Mouse (Mus musculus) CH12.LX (cell line): ENCODE measurements around the gene U2af1l4. TPM values are rescaled to one million over a fixed set of nuclear protein-coding genes. Genes with fewer than 3 reads are reported as not detected.
A peak's percentile ranks its signal among the peaks of the same experiment; 100 is the strongest.

ENCODE experiments used
- DNase-seq: peaks from one replicate; pipeline ENCODE4 v3.0.0-alpha.2; 2013; ENCODE audit errors: extremely low read depth
- H3K27ac ChIP-seq: 2 replicates; pipeline ENCODE4 v1.5.1; 2012; ENCODE audit warnings: low read depth, mild to moderate bottlenecking, control low read depth, moderate library complexity; ENCODE audit not compliant: insufficient read depth
- H3K27me3 ChIP-seq: replicated peaks from 2 replicates; pipeline ENCODE3; 2012; ENCODE audit warnings: inconsistent platforms
- H3K36me3 ChIP-seq, 2 experiments: replicated peaks in 1 of 2; 2 replicates each; pipeline versions ENCODE3 to v1.6.1; 2012; ENCODE audit warnings: inconsistent platforms in 1 of 2, low read length in 1 of 2, mild to moderate bottlenecking in 1 of 2, mixed read lengths in 1 of 2, moderate library complexity in 1 of 2; ENCODE audit not compliant: control insufficient read depth in 1 of 2, insufficient read depth in 1 of 2
- H3K4me1 ChIP-seq, 2 experiments: 2 replicates each; pipeline ENCODE4 v1.6.1; 2012; ENCODE audit warnings: inconsistent platforms in 1 of 2, moderate library complexity in 1 of 2; ENCODE audit not compliant: insufficient read depth in 2 of 2, control insufficient read depth in 1 of 2
- H3K4me2 ChIP-seq: 2 replicates; pipeline ENCODE4 v1.6.1; 2012; ENCODE audit warnings: low read depth, mild to moderate bottlenecking, control low read depth; ENCODE audit not compliant: poor library complexity, insufficient read depth, severe bottlenecking
- H3K4me3 ChIP-seq, 3 experiments: fragments of 150-350 bp in 1 of 3; sonication (generic) in 1 of 3; replicated peaks in 1 of 3; 2 replicates each; pipeline versions ENCODE3 to v1.5.1; 2011 to 2012; ENCODE audit warnings: low read depth in 2 of 3, low read length in 2 of 3, mild to moderate bottlenecking in 2 of 3, moderate library complexity in 2 of 3, control low read depth in 1 of 3, improper control_type of control experiment in 1 of 3, inconsistent platforms in 1 of 3, mixed read lengths in 1 of 3; ENCODE audit not compliant: poor library complexity in 1 of 3
- H3K79me2 ChIP-seq: replicated peaks from 2 replicates; pipeline ENCODE4 v1.6.1; 2012; ENCODE audit warnings: mild to moderate bottlenecking, moderate library complexity; ENCODE audit not compliant: control insufficient read depth, poor library complexity, insufficient read depth, severe bottlenecking; ENCODE audit errors: extremely low read depth
- H3K9ac ChIP-seq: 2 replicates; pipeline ENCODE4 v1.6.1; 2012; ENCODE audit warnings: low read depth, mild to moderate bottlenecking, control low read depth, moderate library complexity; ENCODE audit not compliant: insufficient read depth
- H3K9me3 ChIP-seq: replicated peaks from 2 replicates; pipeline ENCODE3; 2012; ENCODE audit warnings: low read length, inconsistent platforms, mixed read lengths
- BHLHE40 ChIP-seq: IDR thresholded peaks from 2 replicates; pipeline ENCODE4 v1.6.1; 2011; ENCODE audit warnings: mild to moderate bottlenecking, low read depth, low read length, improper control_type of control experiment
- EP300 ChIP-seq: IDR thresholded peaks from 2 replicates; pipeline ENCODE4 v1.6.1; 2011; ENCODE audit warnings: low read length, improper control_type of control experiment
- KAT2A ChIP-seq: IDR thresholded peaks from 2 replicates; pipeline ENCODE4 v1.6.1; 2012; ENCODE audit warnings: low read length, improper control_type of control experiment, inconsistent platforms; ENCODE audit not compliant: insufficient replicate concordance
- MAFK ChIP-seq: IDR thresholded peaks from 2 replicates; pipeline ENCODE4 v1.6.1; 2011; ENCODE audit warnings: low read length, improper control_type of control experiment; ENCODE audit not compliant: insufficient replicate concordance
- MEF2A ChIP-seq: IDR thresholded peaks from 2 replicates; pipeline ENCODE4 v1.6.1; 2014; ENCODE audit warnings: low read depth, mild to moderate bottlenecking, inconsistent platforms, low read length, improper control_type of control experiment, borderline replicate concordance
- MXI1 ChIP-seq: IDR thresholded peaks from 2 replicates; pipeline ENCODE4 v1.6.1; 2011; ENCODE audit warnings: mild to moderate bottlenecking, low read depth, low read length, improper control_type of control experiment
- NELFE ChIP-seq: IDR thresholded peaks from 2 replicates; pipeline ENCODE4 v1.6.1; 2011; ENCODE audit warnings: low read depth, low read length, improper control_type of control experiment
- NRF1 ChIP-seq: IDR thresholded peaks from 2 replicates; pipeline ENCODE4 v1.6.1; 2014; ENCODE audit warnings: low read depth, mild to moderate bottlenecking, inconsistent platforms, low read length, improper control_type of control experiment, moderate library complexity
- TBP ChIP-seq: conservative IDR thresholded peaks from 2 replicates; pipeline ENCODE4 v1.6.1; 2011; ENCODE audit warnings: low read depth, low read length, improper control_type of control experiment
- USF1 ChIP-seq: IDR thresholded peaks from 2 replicates; pipeline ENCODE4 v1.6.1; 2014; ENCODE audit warnings: low read depth, mild to moderate bottlenecking, inconsistent platforms, low read length, improper control_type of control experiment
- USF2 ChIP-seq: conservative IDR thresholded peaks from 2 replicates; pipeline ENCODE4 v1.6.1; 2011; ENCODE audit warnings: low read depth, low read length, improper control_type of control experiment
- ZKSCAN1 ChIP-seq: IDR thresholded peaks from 2 replicates; pipeline ENCODE4 v1.6.1; 2012; ENCODE audit warnings: low read depth, inconsistent platforms, low read length, improper control_type of control experiment, borderline replicate concordance
- dilution Hi-C: fragments of 300-500 bp; cut with MboI; formaldehyde crosslinking; loops from 2 replicates; pipeline ENCODE4 v1.14.3; 2020; ENCODE audit warnings: low sequenced_read_pairs; ENCODE audit not compliant: extremely low pct_unique_long_range_greater_than_20kb, extremely low pct_ligation_motif_present
- in situ Hi-C: fragments of 300-500 bp; cut with MboI; formaldehyde crosslinking; loops from 3 replicates; pipeline ENCODE4 v1.14.3; 2019; ENCODE audit warnings: low sequenced_read_pairs, low pct_ligation_motif_present, low pct_unique_long_range_greater_than_20kb, mixed read lengths
- polyA plus RNA-seq: library from polyadenylated mRNA; unstranded; fragments of >175 nt; gene quantifications from 2 replicates; pipeline ENCODE4 v1.2.1, GENCODE M21; 2012; ENCODE audit warnings: low read depth; ENCODE audit not compliant: insufficient read length
- total RNA-seq, 2 experiments: library from RNA; depleted of rRNA; stranded (reverse); fragments of 300-350 nt in 1 of 2; fragments of >200 nt in 1 of 2; gene quantifications; 2 replicates each; pipeline ENCODE4 v1.2.3; 2012 to 2014

Gene U2af1l4
- total and polyA plus RNA-seq, 3 experiments = 51.5 to 60.8 (median 56.7) TPM

GRCm38 (mm10) chr7:30524487-30524886, 38.6 kb upstream of the U2af1l4 start:
- H3K36me3 ChIP-seq = peaks cover 21 to 68% of the 10 kb centered on the region in 2 experiments
- H3K9me3 ChIP-seq = no peaks in the 10 kb centered on the region
- TF ChIP-seq NELFE (no peak), ZKSCAN1 (no peak), KAT2A (no peak), MXI1 (no peak), EP300 (no peak), USF1 (no peak)
- TF ChIP-seq, all 38 proteins: peak for 0
- Histone ChIP-seq H3K4me1 (peaks cover 10 to 16% of the 10 kb centered on the region in 2 experiments), H3K79me2 (no peaks in the 10 kb centered on the region), H3K9ac (no peak overlapping the region), H3K27me3 (no peaks in the 10 kb centered on the region), H3K4me3 (peak overlapping the region in 1 of 3 experiments; percentile 28), H3K4me2 (no peak overlapping the region), H3K27ac (peak overlapping the region; percentile 83)
- dilution Hi-C loops (no loop called here), in situ Hi-C loops (no loop called here)
- peak; percentile 14 for DNase-seq

GRCm38 (mm10) chr7:30525954-30526353, 37.1 kb upstream of the U2af1l4 start:
- no peak for DNase-seq
- Histone ChIP-seq H3K9me3 (no peaks in the 10 kb centered on the region), H3K27me3 (no peaks in the 10 kb centered on the region), H3K4me1 (peaks cover 10 to 16% of the 10 kb centered on the region in 2 experiments), H3K27ac (no peak overlapping the region), H3K9ac (no peak overlapping the region), H3K79me2 (no peaks in the 10 kb centered on the region), H3K4me2 (no peak overlapping the region), H3K36me3 (peaks cover 31 to 83% of the 10 kb centered on the region in 2 experiments), H3K4me3 (no peak overlapping the region)
- in situ Hi-C loops = no loop called here
- TF ChIP-seq USF1 (no peak), NRF1 (no peak)
- dilution Hi-C loops = no loop called here

GRCm38 (mm10) chr7:30526399-30526798, 36.7 kb upstream of the U2af1l4 start:
- dilution Hi-C loops = no loop called here
- in situ Hi-C loops = no loop called here
- Histone ChIP-seq H3K4me1 (peaks cover 10 to 16% of the 10 kb centered on the region in 2 experiments), H3K36me3 (peaks cover 31 to 86% of the 10 kb centered on the region in 2 experiments), H3K9me3 (no peaks in the 10 kb centered on the region), H3K9ac (no peak overlapping the region), H3K27ac (no peak overlapping the region), H3K4me3 (no peak overlapping the region), H3K79me2 (no peaks in the 10 kb centered on the region), H3K27me3 (no peaks in the 10 kb centered on the region), H3K4me2 (no peak overlapping the region)
- TF ChIP-seq USF2 (no peak), MEF2A (no peak), TBP (no peak), MAFK (no peak), BHLHE40 (no peak)
- no peak for DNase-seq
